10 mouse cellular contexts compared by ENCODE assay signal in genomic region chr10:5634336-5634735, GRCm38 (mm10). TPM values are rescaled to one million over a fixed set of nuclear protein-coding genes. Genes with fewer than 3 reads are reported as not detected.
A peak's percentile ranks its signal among the peaks of the same experiment; 100 is the strongest.
DNase-seq lines count a peak whose midpoint lies in the region; ATAC-seq and TF ChIP-seq lines count a peak whose summit lies in the region.
"Had no signal": no experiment of that assay in that cellular context is flagged by ENCODE, and none has a peak within 500 bp of the region (broad histone marks: within the 10 kb centered on the region; RNA-seq: fewer than 3 reads in every experiment).

No protein-coding gene starts in this region.

- no peaks in the 10 kb centered on the region for H3K4me1 ChIP-seq in thymus, adult 2 months (replicated peaks; ENCODE audit: control insufficient read depth, insufficient read depth, low read length)
- no peaks in the 10 kb centered on the region for H3K4me1 ChIP-seq in neural tube, embryonic 15.5 days

- H3K9ac ChIP-seq in neural tube, embryonic 15.5 days (replicated peaks), result no peak overlapping the region

- WGBS in thymus, adult 2 months, result 9% methylated on average over 1 of the region's 1 CpGs
- WGBS in neural tube, embryonic 15.5 days, result 45% methylated on average over 1 of the region's 1 CpGs

- H3K4me2 ChIP-seq in neural tube, embryonic 15.5 days, result no peak overlapping the region

- TF ChIP-seq POLR2A in thymus, adult 2 months (IDR thresholded peaks at IDR 0.05; ENCODE audit: control insufficient read depth, extremely low read depth, insufficient read depth, low read length, poor library complexity), result no peak

- H3K27ac ChIP-seq in thymus, adult 2 months (ENCODE audit: control insufficient read depth, insufficient read depth, low read length), result no peak overlapping the region
- H3K27ac ChIP-seq in neural tube, embryonic 15.5 days (replicated peaks), result no peak overlapping the region

- no peaks in the 10 kb centered on the region for H3K27me3 ChIP-seq in thymus, adult 2 months (ENCODE audit: control insufficient read depth, insufficient read depth, low read length)
- no peaks in the 10 kb centered on the region for H3K27me3 ChIP-seq in neural tube, embryonic 15.5 days (replicated peaks)

- no peaks in the 10 kb centered on the region for H3K9me3 ChIP-seq in neural tube, embryonic 15.5 days (replicated peaks)
- H3K9me3 ChIP-seq: megakaryocyte, embryonic 14.5 days had no signal

- no peak overlapping the region for H3K4me3 ChIP-seq in thymus, adult 2 months (ENCODE audit: control insufficient read depth, insufficient read depth, low read length)
- H3K4me3 ChIP-seq in neural tube, embryonic 15.5 days (replicated peaks), result no peak overlapping the region
- H3K4me3 ChIP-seq: megakaryocyte, embryonic 14.5 days had no signal

- H3K36me3 ChIP-seq in thymus, adult 2 months (ENCODE audit: control insufficient read depth, insufficient read depth, low read length), result no peaks in the 10 kb centered on the region
- H3K36me3 ChIP-seq in neural tube, embryonic 15.5 days, result no peaks in the 10 kb centered on the region

- peak; percentile 20 to 22 for DNase-seq in adrenal gland, adult 18-20 months (ENCODE audit: low spot score in 2 of 2)
- DNase-seq in adrenal gland, adult 8-10 months, result no peak
- peak; percentile 11 for DNase-seq in thymus, adult 2 months
- no peak for DNase-seq in thymus, postnatal 25 days
- DNase-seq in fibroblast of lung, adult 2 months (ENCODE audit: low read depth), result peak; percentile 39
- DNase-seq in layer of hippocampus, postnatal 36 days, result peak; percentile 9 to 15
- DNase-seq in ovary, postnatal 36 days (ENCODE audit: low spot score), result no peak

- peak; percentile 65 for ATAC-seq in neural tube, embryonic 15.5 days (ENCODE audit: low FRiP score)

- no peak for TF ChIP-seq CTCF in thymus, adult 2 months (IDR thresholded peaks at IDR 0.05; ENCODE audit: borderline replicate concordance, control insufficient read depth, extremely low read depth, insufficient read depth, low read length, poor library complexity)

RNA-seq across cellular contexts. Expression of gene Vip, which starts 4.7 kb away (rescaled TPM):
- total RNA-seq in adrenal gland, adult 18-20 months (2021), result not detected
- total RNA-seq in adrenal gland, adult 8-10 months (2022), result under 1 TPM; 0.19 to 0.73 (median 0.30) TPM
- polyA plus RNA-seq in thymus, adult 2 months (2012; rRNA removed), result 0.05 and 0.19 TPM in 2 replicates
- 10 to 100 TPM; 14.8 to 16.6 TPM for total RNA-seq in layer of hippocampus, postnatal 36 days (2021)
- polyA plus RNA-seq in neural tube, embryonic 15.5 days (2015; fragmentation: Nextera tagmentation; extraction: Ambion mirVana), result 0.93 and 3.0 TPM in 2 replicates
- polyA plus RNA-seq: C2C12 had no signal

RNA-seq across cellular contexts. Expression of gene Myct1, which starts 40.8 kb away (rescaled TPM):
- 1 to 10 TPM; 2.9 TPM for total RNA-seq in adrenal gland, adult 18-20 months (2021)
- 1 to 10 TPM; 2.8 to 7.2 (median 4.7) TPM for total RNA-seq in adrenal gland, adult 8-10 months (2022)
- 0.85 and 1.3 TPM in 2 replicates for polyA plus RNA-seq in thymus, adult 2 months (2012; rRNA removed)
- under 1 TPM in 1 of 2 experiments, not detected in 1; 0.37 TPM for total RNA-seq in layer of hippocampus, postnatal 36 days (2021)
- 1.0 and 1.2 TPM in 2 replicates for polyA plus RNA-seq in neural tube, embryonic 15.5 days (2015; fragmentation: Nextera tagmentation; extraction: Ambion mirVana)
- polyA plus RNA-seq: C2C12 had no signal

Comparison
In these comparisons a context has a peak if more than half of its experiments do, and no peak if none do; other contexts are left out.
1. DNase-seq: peak in adrenal gland, adult 18-20 months (2 of 2), thymus, adult 2 months (single experiment), fibroblast of lung, adult 2 months (single experiment) and layer of hippocampus, postnatal 36 days (2 of 2); none in adrenal gland, adult 8-10 months (single experiment), thymus, postnatal 25 days (single experiment) and ovary, postnatal 36 days (single experiment).
2. RNA of gene Vip, which starts 4.7 kb away (total RNA-seq): 14.8 to 16.6 TPM in layer of hippocampus, postnatal 36 days; 0.19 to 0.73 TPM in adrenal gland, adult 8-10 months and not detected in adrenal gland, adult 18-20 months; every median in the first group is over 4 times any median in the second.